Mouse (Mus musculus): ENCODE data around the gene Gm10563. TPM values are rescaled to one million over a fixed set of nuclear protein-coding genes. Genes with fewer than 3 reads are reported as not detected.

Gm10563 gene
- total RNA-seq, 1 experiment: not detected

DNA sequence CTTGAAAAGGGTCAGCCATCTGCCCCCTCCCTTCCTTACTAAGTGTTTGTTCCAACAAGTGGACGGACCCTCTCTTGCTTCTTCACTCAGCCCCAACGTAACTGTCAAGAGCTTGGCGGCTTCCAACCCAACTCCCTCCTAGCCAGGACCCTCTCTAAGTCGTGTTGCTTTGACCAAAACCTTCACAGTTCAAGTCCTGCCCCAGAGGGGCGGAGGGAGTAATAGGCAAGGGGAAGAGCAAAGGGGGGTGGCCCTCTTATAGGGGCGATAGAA lies 8.9 kb upstream of the Gm10563 start:
- peak overlapping the region; percentile 75; the same call in 1 of the 2 replicates for H3K9ac ChIP-seq (ENCODE audit: insufficient read depth, low read depth, low read length, poor library complexity, severe bottlenecking)
- no peaks in the 10 kb centered on the region for H3K9me3 ChIP-seq (ENCODE audit: control insufficient read depth, insufficient read depth, low read depth, low read length)
- in situ Hi-C loops (cut with MboI; ENCODE audit: low sequenced_read_pairs in 2 of 2, unreplicated experiment in 2 of 2): no loop called here
- H3K4me3 ChIP-seq (ENCODE audit: insufficient read depth in 1 of 2, low read depth in 1 of 2, low read length in 2 of 2, poor library complexity in 1 of 2, severe bottlenecking in 1 of 2): peak overlapping the region; percentile 72
- TF ChIP-seq HCFC1 (IDR thresholded peaks at IDR 0.05; ENCODE audit: borderline replicate concordance, insufficient read depth, low read length) (no peak), MAFK (IDR thresholded peaks at IDR 0.05; ENCODE audit: insufficient read depth, low read depth, low read length) (no peak), ZNF384 (IDR thresholded peaks at IDR 0.05; ENCODE audit: low read depth, low read length) (no peak), CHD2 (IDR thresholded peaks at IDR 0.05; ENCODE audit: low read depth, low read length) (no peak), ZC3H11A (IDR thresholded peaks at IDR 0.05; ENCODE audit: borderline replicate concordance, low read depth, low read length) (no peak)
- H3K27ac ChIP-seq (ENCODE audit: insufficient read depth, low read depth, low read length, poor library complexity, severe bottlenecking): no peak overlapping the region
- peaks cover 38% of the 10 kb centered on the region for H3K36me3 ChIP-seq (ENCODE audit: control insufficient read depth, insufficient read depth, low read length, poor library complexity, severe bottlenecking)
- no peak for DNase-seq (ENCODE audit: low read depth, low spot score)
- peaks cover 3 to 27% of the 10 kb centered on the region in 2 experiments; a peak in 3 of 4 replicates for H3K4me1 ChIP-seq (ENCODE audit: control insufficient read depth in 2 of 2, insufficient read depth in 2 of 2, low read length in 2 of 2, poor library complexity in 1 of 2)

DNA sequence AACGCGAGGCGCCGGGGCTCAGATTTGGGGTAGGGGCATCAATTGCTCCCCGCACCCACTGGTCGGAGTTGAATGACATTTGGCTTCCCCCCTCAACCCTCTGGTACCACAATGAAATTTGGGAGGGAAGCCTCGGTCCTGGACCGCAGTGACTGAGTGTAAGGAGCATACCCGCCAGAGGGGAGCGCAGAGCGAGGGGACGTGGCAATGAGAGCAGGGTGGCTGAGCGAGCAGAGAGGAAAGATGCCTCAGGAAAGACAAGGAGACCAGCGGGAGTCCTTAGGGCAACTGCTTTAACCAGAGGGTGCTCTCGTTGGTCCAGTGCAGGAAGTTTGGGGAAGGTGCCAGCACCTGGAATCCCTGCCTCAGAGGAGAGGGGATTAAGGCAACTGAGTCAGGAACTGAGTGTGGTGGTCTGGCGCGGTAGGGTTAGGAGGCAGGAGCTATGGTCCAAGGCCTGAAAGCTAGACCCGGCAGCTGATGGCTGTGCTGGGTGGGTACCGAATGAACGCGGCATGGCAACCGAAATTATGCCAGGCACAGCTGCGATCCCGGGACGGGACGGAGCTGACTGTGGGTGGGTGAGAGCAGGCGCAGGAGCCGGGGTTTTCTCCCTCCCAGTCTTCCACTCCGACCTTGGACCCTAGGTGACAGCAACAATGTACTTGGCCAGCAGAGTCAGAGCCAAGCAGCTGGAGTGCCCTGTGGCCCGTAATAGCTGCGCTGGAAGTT lies 8.4 kb upstream of the Gm10563 start:
- no peak for DNase-seq (ENCODE audit: low read depth, low spot score)
- Histone ChIP-seq H3K9ac (ENCODE audit: insufficient read depth, low read depth, low read length, poor library complexity, severe bottlenecking) (peak overlapping the region; percentile 75), H3K9me3 (ENCODE audit: control insufficient read depth, insufficient read depth, low read depth, low read length) (no peaks in the 10 kb centered on the region), H3K36me3 (ENCODE audit: control insufficient read depth, insufficient read depth, low read length, poor library complexity, severe bottlenecking) (peaks cover 38% of the 10 kb centered on the region), H3K4me3 (ENCODE audit: insufficient read depth in 1 of 2, low read depth in 1 of 2, low read length in 2 of 2, poor library complexity in 1 of 2, severe bottlenecking in 1 of 2) (peak overlapping the region; percentile 69 to 72), H3K27ac (ENCODE audit: insufficient read depth, low read depth, low read length, poor library complexity, severe bottlenecking) (no peak overlapping the region), H3K4me1 (ENCODE audit: control insufficient read depth in 2 of 2, insufficient read depth in 2 of 2, low read length in 2 of 2, poor library complexity in 1 of 2) (peaks cover 3 to 27% of the 10 kb centered on the region in 2 experiments; a peak in 3 of 4 replicates)
- in situ Hi-C loops (cut with MboI; ENCODE audit: low sequenced_read_pairs in 2 of 2, unreplicated experiment in 2 of 2): no loop called here
- TF ChIP-seq ZC3H11A (IDR thresholded peaks at IDR 0.05; ENCODE audit: borderline replicate concordance, low read depth, low read length) (no peak), CHD2 (IDR thresholded peaks at IDR 0.05; ENCODE audit: low read depth, low read length) (no peak), HCFC1 (IDR thresholded peaks at IDR 0.05; ENCODE audit: borderline replicate concordance, insufficient read depth, low read length) (no peak), ZNF384 (IDR thresholded peaks at IDR 0.05; ENCODE audit: low read depth, low read length) (no peak), MAFK (IDR thresholded peaks at IDR 0.05; ENCODE audit: insufficient read depth, low read depth, low read length) (no peak)

DNA sequence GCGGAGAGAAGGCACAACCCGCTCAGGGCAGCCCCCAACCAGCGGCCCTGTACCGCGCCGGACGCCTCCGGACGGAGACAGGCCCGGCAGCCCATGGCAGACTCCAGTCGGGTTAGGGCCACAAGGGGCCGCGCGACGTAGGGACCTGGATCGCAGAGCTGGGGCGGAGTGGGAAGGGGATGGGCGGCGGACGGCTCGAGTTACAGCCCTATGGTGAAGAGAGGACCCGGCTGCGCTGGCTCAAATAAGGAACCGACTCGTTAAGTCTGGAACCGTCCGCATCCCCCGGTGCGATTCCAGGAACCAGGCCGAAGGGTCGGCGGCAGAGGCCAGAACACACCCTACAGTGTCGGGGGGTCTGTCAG lies 7.9 kb upstream of the Gm10563 start, which contains the start of gene Mmp23:
Gene Mmp23 (minus strand): TSS at position 299 of the 365 bp plus-strand sequence.
- H3K9me3 ChIP-seq (ENCODE audit: control insufficient read depth, insufficient read depth, low read depth, low read length): no peaks in the 10 kb centered on the region
- H3K36me3 ChIP-seq (ENCODE audit: control insufficient read depth, insufficient read depth, low read length, poor library complexity, severe bottlenecking): peaks cover 39% of the 10 kb centered on the region
- no peak for DNase-seq (ENCODE audit: low read depth, low spot score)
- in situ Hi-C loops (cut with MboI; ENCODE audit: low sequenced_read_pairs in 2 of 2, unreplicated experiment in 2 of 2): no loop called here
- H3K4me1 ChIP-seq (ENCODE audit: control insufficient read depth in 2 of 2, insufficient read depth in 2 of 2, low read length in 2 of 2, poor library complexity in 1 of 2): peaks cover 3 to 27% of the 10 kb centered on the region in 2 experiments; a peak in 3 of 4 replicates
- H3K9ac ChIP-seq (ENCODE audit: insufficient read depth, low read depth, low read length, poor library complexity, severe bottlenecking): peak within 1 kb of the TSS; percentile 75
- TF ChIP-seq MAFK (IDR thresholded peaks at IDR 0.05; ENCODE audit: insufficient read depth, low read depth, low read length): no peak
- TF ChIP-seq ZNF384 (IDR thresholded peaks at IDR 0.05; ENCODE audit: low read depth, low read length): no peak
- TF ChIP-seq ZC3H11A (IDR thresholded peaks at IDR 0.05; ENCODE audit: borderline replicate concordance, low read depth, low read length): no peak
- no peak for TF ChIP-seq CHD2 (IDR thresholded peaks at IDR 0.05; ENCODE audit: low read depth, low read length)
- TF ChIP-seq HCFC1 (IDR thresholded peaks at IDR 0.05; ENCODE audit: borderline replicate concordance, insufficient read depth, low read length): no peak
- H3K4me3 ChIP-seq (ENCODE audit: insufficient read depth in 1 of 2, low read depth in 1 of 2, low read length in 2 of 2, poor library complexity in 1 of 2, severe bottlenecking in 1 of 2): peak within 1 kb of the TSS; percentile 72
- H3K27ac ChIP-seq (ENCODE audit: insufficient read depth, low read depth, low read length, poor library complexity, severe bottlenecking): no peak within 1 kb of the TSS

DNA sequence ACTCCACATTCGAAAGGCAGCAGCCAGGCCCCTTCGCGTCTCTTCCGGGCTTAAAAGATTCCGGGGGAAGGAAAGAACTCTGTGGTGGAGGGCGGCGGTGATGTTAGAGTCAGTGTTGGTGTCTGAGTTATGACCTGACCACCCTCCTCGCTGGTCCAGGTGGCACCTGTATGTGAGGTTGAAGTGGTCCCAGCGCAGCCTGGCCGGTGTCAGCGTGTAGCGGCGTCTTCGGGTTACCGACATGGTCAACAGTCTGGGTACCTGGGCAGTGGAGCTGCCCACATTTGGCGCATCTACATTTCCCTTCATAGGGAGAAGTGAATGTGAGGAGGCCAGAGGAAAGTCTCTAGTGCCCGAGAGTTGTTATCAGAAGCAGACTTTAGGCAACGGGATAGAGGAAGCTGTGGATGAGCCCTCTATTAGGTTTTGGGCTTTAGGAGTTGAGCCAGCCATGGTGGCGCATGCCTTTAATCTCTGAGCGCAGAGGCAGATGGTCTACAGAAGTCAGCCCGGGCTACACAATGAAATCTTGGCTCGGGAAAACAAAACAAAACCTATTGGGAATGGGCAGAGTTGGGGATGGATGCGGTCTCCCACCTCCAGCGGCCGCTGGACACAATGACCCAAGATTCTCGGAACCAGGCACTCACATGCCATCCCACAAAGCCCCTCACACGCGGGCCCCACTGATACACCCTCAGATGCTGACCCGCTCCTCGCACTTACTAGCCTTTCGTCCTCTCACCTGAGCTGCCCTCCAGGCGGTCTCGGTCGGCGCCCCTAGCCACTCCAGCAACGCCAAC lies 7.3 kb upstream of the Gm10563 start:
- in situ Hi-C loops (cut with MboI; ENCODE audit: low sequenced_read_pairs in 2 of 2, unreplicated experiment in 2 of 2): no loop called here
- H3K4me3 ChIP-seq (ENCODE audit: insufficient read depth in 1 of 2, low read depth in 1 of 2, low read length in 2 of 2, poor library complexity in 1 of 2, severe bottlenecking in 1 of 2): peak overlapping the region; percentile 69 to 72
- no peak overlapping the region for H3K27ac ChIP-seq (ENCODE audit: insufficient read depth, low read depth, low read length, poor library complexity, severe bottlenecking)

More for the DNA sequence above, 7.3 kb upstream of the Gm10563 start:
- H3K9me3 ChIP-seq (ENCODE audit: control insufficient read depth, insufficient read depth, low read depth, low read length): no peaks in the 10 kb centered on the region
- H3K9ac ChIP-seq (ENCODE audit: insufficient read depth, low read depth, low read length, poor library complexity, severe bottlenecking): peak overlapping the region; percentile 75
- peaks cover 45% of the 10 kb centered on the region for H3K36me3 ChIP-seq (ENCODE audit: control insufficient read depth, insufficient read depth, low read length, poor library complexity, severe bottlenecking)
- TF ChIP-seq CHD2 (IDR thresholded peaks at IDR 0.05; ENCODE audit: low read depth, low read length) (no peak), MAFK (IDR thresholded peaks at IDR 0.05; ENCODE audit: insufficient read depth, low read depth, low read length) (no peak), HCFC1 (IDR thresholded peaks at IDR 0.05; ENCODE audit: borderline replicate concordance, insufficient read depth, low read length) (no peak), ZC3H11A (IDR thresholded peaks at IDR 0.05; ENCODE audit: borderline replicate concordance, low read depth, low read length) (no peak), ZNF384 (IDR thresholded peaks at IDR 0.05; ENCODE audit: low read depth, low read length) (no peak)
- no peak for DNase-seq (ENCODE audit: low read depth, low spot score)
- H3K4me1 ChIP-seq (ENCODE audit: control insufficient read depth in 2 of 2, insufficient read depth in 2 of 2, low read length in 2 of 2, poor library complexity in 1 of 2): peaks cover 3 to 27% of the 10 kb centered on the region in 2 experiments; a peak in 3 of 4 replicates
